Mouse (Mus musculus) kidney, adult 2 months (tissue): ENCODE data around the gene Nova2.

ENCODE experiments used
- CTCF ChIP-seq: fragments of 200-500 bp; conservative IDR thresholded peaks from 2 replicates; pipeline ENCODE4 v1.5.1; 2011; ENCODE audit warnings: low read depth, mild to moderate bottlenecking, control low read depth, low read length, moderate library complexity, mixed read lengths; ENCODE audit not compliant: insufficient read depth, insufficient read length
- POLR2A ChIP-seq: fragments of 200-500 bp; IDR thresholded peaks from one replicate; pipeline ENCODE4 v1.6.1; 2011; ENCODE audit warnings: low read depth, low read length, control low read depth

DNA sequence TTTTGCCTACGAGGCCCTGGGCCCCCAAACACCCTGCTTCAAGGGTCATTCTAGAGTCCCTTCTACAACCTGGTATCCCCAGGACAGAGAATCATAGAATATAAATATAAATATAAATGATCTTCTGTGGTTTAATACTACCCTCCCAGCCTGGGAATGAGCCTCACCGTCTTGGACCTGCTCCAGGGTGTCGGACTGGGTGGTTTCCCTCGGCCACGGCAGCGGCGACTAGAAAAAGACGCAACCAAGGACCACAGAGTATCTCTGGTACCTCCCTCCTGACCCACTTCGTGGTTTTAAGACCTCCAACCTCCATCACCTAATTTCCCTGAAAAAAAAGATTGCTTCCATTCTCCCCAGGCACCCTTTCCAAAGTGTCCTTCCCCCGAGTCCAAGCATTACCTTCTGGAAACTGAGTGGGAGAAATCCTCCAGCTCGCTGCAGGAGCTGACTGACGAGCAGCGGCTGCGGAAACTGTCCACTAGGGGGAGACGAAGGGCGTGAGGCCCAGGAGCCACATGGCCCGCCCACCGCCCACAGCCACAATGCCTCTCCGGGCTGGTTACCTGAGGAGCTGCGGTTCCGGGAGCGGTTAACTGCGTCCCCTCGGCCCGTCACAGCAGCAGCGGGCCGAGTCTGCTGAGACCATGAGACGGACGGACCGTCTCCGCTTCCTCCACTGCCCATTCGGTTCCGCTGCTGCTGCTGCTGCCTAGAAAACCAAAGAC, 33.7 kb upstream of the Nova2 start:
- TF ChIP-seq POLR2A (no peak), CTCF (peak; percentile 78)
